Mouse (Mus musculus): ENCODE results near the gene Fam192a. TPM values are rescaled to one million over a fixed set of nuclear protein-coding genes. Genes with fewer than 3 reads are reported as not detected.

Fam192a gene
- polyA plus RNA-seq, 1 experiment from 2014 or later: 91.9 TPM

DNA sequence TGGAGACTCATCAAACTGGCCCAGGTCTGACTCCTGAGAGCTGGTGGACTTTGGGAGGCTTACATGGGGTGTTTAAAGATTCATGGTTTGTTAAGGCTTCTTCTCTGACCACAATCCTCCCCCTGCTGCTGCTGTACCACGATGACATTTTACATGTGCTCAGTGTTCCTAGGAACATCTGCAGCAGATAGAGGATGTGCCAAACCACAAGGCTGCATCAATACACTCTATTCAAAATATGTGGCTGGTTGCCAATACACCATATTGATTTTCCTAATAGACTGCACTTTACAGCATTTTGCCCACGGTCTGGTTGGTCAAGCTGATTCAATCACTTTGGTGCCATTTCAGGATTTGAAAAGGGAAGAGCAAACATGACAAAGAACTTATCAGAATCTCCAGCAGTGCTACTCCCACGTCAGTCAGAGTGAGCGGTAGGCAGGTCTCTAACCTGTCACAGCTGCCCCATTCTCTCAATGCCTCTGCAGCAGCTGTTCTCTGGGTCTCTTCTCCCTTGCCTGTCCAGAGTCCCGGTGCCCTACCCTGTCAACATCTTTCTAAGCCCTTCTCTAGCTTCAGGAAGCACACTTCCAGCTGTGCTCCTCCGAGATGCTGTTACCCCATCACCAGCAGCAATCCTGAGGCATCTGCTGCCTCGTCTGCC lies 19.8 kb downstream of the Fam192a start:
- peak; percentile 23 for DNase-seq

DNA sequence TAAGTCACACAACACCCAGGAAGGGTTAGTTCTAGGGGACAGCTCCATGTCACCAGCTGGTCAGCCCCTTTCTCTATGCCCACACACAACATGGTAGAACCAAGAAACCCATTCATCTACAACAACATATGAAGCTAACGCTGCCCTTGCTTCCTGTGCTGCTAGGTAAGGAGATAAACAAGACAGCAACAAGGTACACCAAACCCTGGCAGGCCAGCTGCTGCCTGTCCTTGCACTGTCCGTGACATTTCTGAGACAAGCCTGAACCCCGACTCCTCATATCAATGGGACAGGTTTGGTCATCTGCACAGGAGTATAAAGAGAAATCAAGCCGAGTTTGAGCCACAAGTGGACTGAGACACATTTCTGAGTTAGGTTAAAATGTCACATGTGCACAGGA lies 26.6 kb downstream of the Fam192a start:
- Histone ChIP-seq H3K27ac (replicated peaks; ENCODE audit: low read depth, low read length) (no peak overlapping the region), H3K9ac (replicated peaks; ENCODE audit: low read length) (no peak overlapping the region), H3K4me3 (replicated peaks; ENCODE audit: low read depth, low read length) (no peak overlapping the region), H3K27me3 (ENCODE audit: control insufficient read depth, insufficient read depth, low read length) (no peaks in the 10 kb centered on the region), H3K4me2 (ENCODE audit: low read length) (no peak overlapping the region), H3K9me3 (ENCODE audit: control insufficient read depth, low read length) (no peaks in the 10 kb centered on the region), H3K4me1 (ENCODE audit: control insufficient read depth, insufficient read depth, low read length) (no peaks in the 10 kb centered on the region), H3K36me3 (ENCODE audit: control insufficient read depth, insufficient read depth, low read length) (peaks cover 73% of the 10 kb centered on the region)
- 98% methylated on average over 4 of the region's 4 CpGs for WGBS
- no peak for ATAC-seq (ENCODE audit: low FRiP score, low TSS enrichment)
- DNase-seq: no peak

More for the DNA sequence above, 19.8 kb downstream of the Fam192a start:
- ATAC-seq (ENCODE audit: low FRiP score, low TSS enrichment): no peak
- Histone ChIP-seq H3K4me1 (ENCODE audit: control insufficient read depth, insufficient read depth, low read length) (no peaks in the 10 kb centered on the region), H3K27ac (replicated peaks; ENCODE audit: low read depth, low read length) (0 out of 2 replicates have a peak overlapping the region, but pooled peaks have one; percentile 26), H3K4me3 (replicated peaks; ENCODE audit: low read depth, low read length) (no peak overlapping the region), H3K27me3 (ENCODE audit: control insufficient read depth, insufficient read depth, low read length) (no peaks in the 10 kb centered on the region), H3K9me3 (ENCODE audit: control insufficient read depth, low read length) (no peaks in the 10 kb centered on the region), H3K4me2 (ENCODE audit: low read length) (no peak overlapping the region), H3K9ac (replicated peaks; ENCODE audit: low read length) (no peak overlapping the region), H3K36me3 (ENCODE audit: control insufficient read depth, insufficient read depth, low read length) (peaks cover 90% of the 10 kb centered on the region)
- 88% methylated on average over 7 of the region's 7 CpGs for WGBS

DNA sequence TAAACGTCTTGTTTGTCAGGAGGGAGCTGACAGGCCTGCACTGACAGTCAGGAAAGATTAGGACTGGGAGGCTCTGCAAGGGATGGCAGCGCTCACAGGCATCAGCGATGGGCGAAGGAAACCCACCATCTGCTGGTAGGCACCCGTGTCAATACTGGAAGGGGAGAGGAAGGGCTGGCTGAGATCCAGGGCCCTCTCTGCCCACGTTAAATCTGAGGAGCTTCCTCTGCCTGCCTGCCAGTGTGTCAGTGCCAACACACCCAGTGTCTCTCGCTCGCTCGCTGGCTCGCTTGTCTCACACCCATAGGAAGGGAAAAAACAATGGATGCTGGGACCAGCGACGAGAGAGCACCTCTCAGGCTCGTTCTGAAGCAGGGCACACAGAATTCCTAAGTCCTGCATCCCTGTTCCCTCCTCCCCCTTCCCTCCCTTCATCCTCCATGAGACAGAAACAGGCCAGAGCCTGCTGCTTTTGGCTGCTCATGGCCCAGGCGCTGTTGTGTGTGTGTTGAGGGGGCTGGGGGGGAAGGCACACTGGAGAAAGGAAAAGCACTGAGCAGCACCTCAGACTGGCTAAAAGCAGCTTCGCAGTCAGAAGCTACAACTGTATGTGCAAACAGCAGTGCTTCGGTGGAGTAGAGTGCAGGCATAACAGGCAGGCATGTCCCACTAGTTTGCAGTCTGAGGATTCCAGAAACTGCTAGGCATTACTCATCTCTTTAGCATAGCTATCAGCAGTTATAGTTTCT lies 27.5 kb downstream of the Fam192a start:
- peaks cover 67% of the 10 kb centered on the region for H3K36me3 ChIP-seq (ENCODE audit: control insufficient read depth, insufficient read depth, low read length)

DNA sequence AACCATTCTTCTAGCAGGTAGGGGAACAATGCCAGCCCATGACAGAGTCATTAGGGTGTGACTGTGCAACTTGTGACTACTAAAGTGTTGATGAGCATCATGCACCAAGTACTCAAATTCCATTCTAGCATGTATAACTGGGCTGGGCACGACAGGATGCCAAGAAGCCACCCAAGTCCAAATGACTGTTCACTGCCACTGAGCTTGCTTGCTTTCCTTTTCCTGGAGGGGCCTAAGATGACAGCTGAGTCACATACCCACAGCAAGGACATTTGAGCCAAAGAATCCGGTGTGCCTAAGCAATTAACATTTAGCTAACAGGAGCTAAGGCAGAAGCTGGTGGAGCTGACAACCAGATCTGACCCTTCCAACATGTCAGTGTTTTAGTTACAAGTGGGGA lies 29.9 kb downstream of the Fam192a start:
- WGBS: 83% methylated on average over 2 of the region's 2 CpGs
- no peak overlapping the region for H3K4me3 ChIP-seq (replicated peaks; ENCODE audit: low read depth, low read length)
- no peaks in the 10 kb centered on the region for H3K27me3 ChIP-seq (ENCODE audit: control insufficient read depth, insufficient read depth, low read length)
- peaks cover 42% of the 10 kb centered on the region for H3K36me3 ChIP-seq (ENCODE audit: control insufficient read depth, insufficient read depth, low read length)
- no peak overlapping the region for H3K27ac ChIP-seq (replicated peaks; ENCODE audit: low read depth, low read length)
- no peaks in the 10 kb centered on the region for H3K9me3 ChIP-seq (ENCODE audit: control insufficient read depth, low read length)
- H3K4me1 ChIP-seq (ENCODE audit: control insufficient read depth, insufficient read depth, low read length): peaks cover 17% of the 10 kb centered on the region
- no peak overlapping the region for H3K9ac ChIP-seq (replicated peaks; ENCODE audit: low read length)
- DNase-seq: no peak
- no peak for ATAC-seq (ENCODE audit: low FRiP score, low TSS enrichment)
- no peak overlapping the region for H3K4me2 ChIP-seq (ENCODE audit: low read length)

More for the DNA sequence above, 27.5 kb downstream of the Fam192a start:
- Histone ChIP-seq H3K9me3 (ENCODE audit: control insufficient read depth, low read length) (no peaks in the 10 kb centered on the region), H3K27me3 (ENCODE audit: control insufficient read depth, insufficient read depth, low read length) (no peaks in the 10 kb centered on the region), H3K9ac (replicated peaks; ENCODE audit: low read length) (no peak overlapping the region), H3K4me2 (ENCODE audit: low read length) (no peak overlapping the region), H3K4me1 (ENCODE audit: control insufficient read depth, insufficient read depth, low read length) (no peaks in the 10 kb centered on the region), H3K27ac (replicated peaks; ENCODE audit: low read depth, low read length) (peak overlapping the region; percentile 66), H3K4me3 (replicated peaks; ENCODE audit: low read depth, low read length) (no peak overlapping the region)
- 80% methylated on average over 15 of the region's 16 CpGs for WGBS
- no peak; the same call in 1 of the 2 replicates for ATAC-seq (ENCODE audit: low FRiP score, low TSS enrichment)
- DNase-seq: peak; percentile 55

DNA sequence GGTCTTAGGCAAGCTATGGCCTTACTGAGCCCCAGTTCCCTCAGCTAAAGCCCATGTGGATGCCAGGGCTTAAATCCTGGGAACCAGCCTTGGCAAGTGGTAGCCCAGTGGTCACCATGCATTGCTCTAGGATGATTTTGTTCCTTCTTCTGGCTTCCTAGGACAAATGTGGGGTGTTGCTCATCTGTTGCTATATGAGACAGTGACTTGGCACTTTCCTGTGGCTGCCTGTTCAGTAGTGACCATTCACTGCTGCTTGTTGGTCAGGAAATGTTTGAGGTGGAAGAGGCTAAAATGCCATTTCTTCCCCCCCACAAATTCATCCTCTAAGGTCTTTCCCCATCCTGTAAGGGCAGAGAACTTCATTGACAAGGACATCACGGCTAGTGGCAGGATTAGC lies 32.4 kb downstream of the Fam192a start:
- WGBS: 36% methylated on average over 1 of the region's 1 CpGs

GRCm38 (mm10) chr8:94568098-94568497 lies 33.7 kb downstream of the Fam192a start:
- ATAC-seq (ENCODE audit: low FRiP score, low TSS enrichment) (no peak), DNase-seq (no peak)
- Histone ChIP-seq H3K9ac (replicated peaks; ENCODE audit: low read length) (no peak overlapping the region), H3K27me3 (ENCODE audit: control insufficient read depth, insufficient read depth, low read length) (no peaks in the 10 kb centered on the region), H3K4me1 (ENCODE audit: control insufficient read depth, insufficient read depth, low read length) (peaks cover 33% of the 10 kb centered on the region), H3K4me3 (replicated peaks; ENCODE audit: low read depth, low read length) (no peak overlapping the region), H3K9me3 (ENCODE audit: control insufficient read depth, low read length) (no peaks in the 10 kb centered on the region), H3K4me2 (ENCODE audit: low read length) (no peak overlapping the region), H3K27ac (replicated peaks; ENCODE audit: low read depth, low read length) (no peak overlapping the region), H3K36me3 (ENCODE audit: control insufficient read depth, insufficient read depth, low read length) (peaks cover 6% of the 10 kb centered on the region; the same call in 1 of the 2 replicates)
- 93% methylated on average over 8 of the region's 8 CpGs for WGBS

More for the DNA sequence above, 32.4 kb downstream of the Fam192a start:
- H3K9ac ChIP-seq (replicated peaks; ENCODE audit: low read length): no peak overlapping the region
- H3K36me3 ChIP-seq (ENCODE audit: control insufficient read depth, insufficient read depth, low read length): peaks cover 18% of the 10 kb centered on the region
- H3K27ac ChIP-seq (replicated peaks; ENCODE audit: low read depth, low read length): peak overlapping the region; percentile 20; the same call in 1 of the 2 replicates
- peaks cover 33% of the 10 kb centered on the region for H3K4me1 ChIP-seq (ENCODE audit: control insufficient read depth, insufficient read depth, low read length)
- H3K4me2 ChIP-seq (ENCODE audit: low read length): no peak overlapping the region
- H3K9me3 ChIP-seq (ENCODE audit: control insufficient read depth, low read length): no peaks in the 10 kb centered on the region
- ATAC-seq (ENCODE audit: low FRiP score, low TSS enrichment): no peak
- no peak overlapping the region for H3K4me3 ChIP-seq (replicated peaks; ENCODE audit: low read depth, low read length)
- DNase-seq: no peak
- no peaks in the 10 kb centered on the region for H3K27me3 ChIP-seq (ENCODE audit: control insufficient read depth, insufficient read depth, low read length)

- H3K36me3 ChIP-seq (ENCODE audit: control insufficient read depth, insufficient read depth, low read length): no peaks in the 10 kb centered on the region
- H3K4me2 ChIP-seq (ENCODE audit: low read length): peak overlapping the region; percentile 47
- no peak overlapping the region; the same call in 1 of the 2 replicates for H3K9ac ChIP-seq (replicated peaks; ENCODE audit: low read length)
- H3K4me1 ChIP-seq (ENCODE audit: control insufficient read depth, insufficient read depth, low read length): peaks cover 33% of the 10 kb centered on the region
- no peaks in the 10 kb centered on the region for H3K9me3 ChIP-seq (ENCODE audit: control insufficient read depth, low read length)
- ATAC-seq (ENCODE audit: low FRiP score, low TSS enrichment) (peak; percentile 89), DNase-seq (peak; percentile 88)
- H3K27me3 ChIP-seq (ENCODE audit: control insufficient read depth, insufficient read depth, low read length): no peaks in the 10 kb centered on the region
- WGBS: 27% methylated on average over 8 of the region's 8 CpGs
- H3K4me3 ChIP-seq (replicated peaks; ENCODE audit: low read depth, low read length): no peak overlapping the region
- peak overlapping the region; percentile 88 for H3K27ac ChIP-seq (replicated peaks; ENCODE audit: low read depth, low read length)
These were observed 34.5 kb downstream of the Fam192a start for GRCm38 (mm10) chr8:94567159-94567849.

DNA sequence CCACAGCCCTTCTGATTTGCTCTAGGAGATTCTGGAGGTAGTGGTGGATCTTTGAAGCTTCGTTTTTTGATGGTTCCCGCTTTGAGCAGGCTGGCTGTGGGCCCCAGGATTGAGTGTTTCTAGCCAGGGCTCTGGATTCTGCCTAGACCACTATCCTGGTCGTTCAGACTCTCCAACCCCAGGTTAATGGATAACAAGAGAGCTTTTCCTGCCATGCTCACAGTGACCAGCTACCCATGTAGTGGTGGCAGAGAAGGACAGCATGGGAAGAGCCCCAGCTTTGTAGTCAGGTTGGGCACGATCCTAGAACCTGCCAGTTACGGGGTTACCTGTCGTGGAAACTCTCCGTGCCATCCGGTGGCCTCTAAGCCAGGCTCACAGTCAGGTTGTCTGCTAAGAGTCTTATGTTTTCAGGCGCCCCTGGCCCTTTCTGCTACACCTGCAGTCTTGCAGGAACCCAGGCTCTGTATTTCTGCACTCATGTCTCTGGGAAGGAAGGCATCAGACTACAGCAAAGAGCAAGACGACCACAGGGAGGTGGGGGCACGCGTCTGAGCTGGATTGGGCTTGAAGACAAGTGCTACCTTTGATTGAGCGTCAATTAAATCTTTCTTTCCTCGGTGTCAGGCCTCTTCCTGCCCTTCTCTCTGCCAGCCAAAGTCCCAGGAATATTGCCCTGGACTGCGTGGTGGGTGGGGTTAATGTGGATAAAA lies 35.2 kb downstream of the Fam192a start:
- Histone ChIP-seq H3K36me3 (ENCODE audit: control insufficient read depth, insufficient read depth, low read length) (no peaks in the 10 kb centered on the region), H3K4me2 (ENCODE audit: low read length) (peak overlapping the region; percentile 47), H3K27ac (replicated peaks; ENCODE audit: low read depth, low read length) (peak overlapping the region; percentile 88), H3K4me1 (ENCODE audit: control insufficient read depth, insufficient read depth, low read length) (peaks cover 34% of the 10 kb centered on the region), H3K9ac (replicated peaks; ENCODE audit: low read length) (0 out of 2 replicates have a peak overlapping the region, but pooled peaks have one; percentile 1), H3K27me3 (ENCODE audit: control insufficient read depth, insufficient read depth, low read length) (no peaks in the 10 kb centered on the region), H3K4me3 (replicated peaks; ENCODE audit: low read depth, low read length) (no peak overlapping the region), H3K9me3 (ENCODE audit: control insufficient read depth, low read length) (no peaks in the 10 kb centered on the region)
- ATAC-seq (ENCODE audit: low FRiP score, low TSS enrichment) (peak; percentile 31; the same call in 1 of the 2 replicates), DNase-seq (peak; percentile 62)
- WGBS: 41% methylated on average over 15 of the region's 15 CpGs

Data from midbrain, embryonic 14.5 days (tissue).